Mouse (Mus musculus) erythroblast, embryonic 14.5 days (primary cell): Measurements from ENCODE around the gene Trappc10.

Experiments used
- GATA1 ChIP-seq: IDR thresholded peaks from 2 replicates; pipeline ENCODE4 v1.6.1; 2012; ENCODE audit warnings: low read length, inconsistent platforms, mixed read lengths
- TAL1 ChIP-seq: IDR thresholded peaks from 3 replicates; pipeline ENCODE4 v1.6.1; 2012; ENCODE audit warnings: low read length, inconsistent platforms, mixed read lengths

DNA sequence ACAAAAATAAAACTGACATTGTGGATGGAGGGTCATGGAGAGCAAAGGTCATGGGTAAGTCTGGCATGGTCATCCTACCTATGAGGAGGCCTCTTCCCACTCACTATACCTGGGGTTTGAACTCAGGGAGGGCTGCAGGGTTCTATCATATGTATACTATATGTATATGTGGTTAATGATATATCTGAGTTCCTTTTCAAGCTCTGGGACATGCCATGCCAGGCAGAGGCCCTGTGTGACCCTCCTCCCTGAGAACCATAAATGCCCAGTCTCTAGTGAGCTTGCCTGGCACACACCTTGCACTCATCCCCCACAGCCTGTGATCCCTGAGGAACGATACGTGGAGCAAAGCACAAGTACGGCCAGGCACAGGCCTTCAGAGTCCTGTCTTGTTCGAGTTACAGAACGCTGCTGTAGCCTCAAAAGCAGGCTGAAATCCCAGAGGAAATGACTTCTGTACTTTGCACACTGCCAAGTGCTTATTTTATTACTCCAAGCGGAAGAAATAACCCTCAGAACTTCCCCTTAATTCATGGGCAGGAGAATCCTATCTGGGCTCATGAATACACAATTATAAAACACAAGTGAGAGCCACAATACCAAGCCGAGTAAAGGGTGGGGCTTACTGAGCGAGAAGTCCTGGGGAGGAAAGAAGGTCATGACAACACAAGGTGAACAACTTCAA, 16.4 kb downstream of the Trappc10 start:
- TF ChIP-seq TAL1: no peak
- TF ChIP-seq GATA1: no peak
